Comparison of ENCODE assay signal across 13 mouse cellular contexts in the genomic region with DNA sequence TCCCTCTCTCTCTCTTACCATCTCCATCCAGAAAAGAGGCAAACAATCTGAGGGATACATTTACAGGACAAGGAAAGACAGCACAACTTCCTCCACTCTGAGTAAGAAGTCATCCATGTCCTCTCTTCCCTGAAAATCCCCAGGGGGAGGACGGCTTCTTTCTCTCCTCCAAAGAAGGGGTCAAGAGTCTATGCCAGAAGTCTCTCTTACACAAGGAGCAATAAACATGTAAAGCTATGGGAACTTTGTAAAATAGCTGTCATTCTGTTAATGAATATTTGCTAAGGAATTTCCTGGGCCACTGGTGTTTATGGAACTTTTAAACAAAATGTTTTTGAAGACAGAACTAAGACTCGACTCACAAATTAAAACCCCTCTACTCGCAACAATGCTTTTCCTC.
A peak's percentile ranks its signal among the peaks of the same experiment; 100 is the strongest.
DNase-seq lines count a peak whose midpoint lies in the region; ATAC-seq and TF ChIP-seq lines count a peak whose summit lies in the region.
"Had no signal": no experiment of that assay in that cellular context is flagged by ENCODE, and none has a peak within 500 bp of the region (broad histone marks: within the 10 kb centered on the region; RNA-seq: fewer than 3 reads in every experiment).

No protein-coding gene starts in this region.

- H3K27ac ChIP-seq in kidney, adult 2 months (ENCODE audit: insufficient read depth, low read depth, low read length), result peak overlapping the region; percentile 91
- H3K27ac ChIP-seq in intestine, embryonic 14.5 days (ENCODE audit: low read depth), result peak overlapping the region; percentile 64
- peak overlapping the region; percentile 32; the same call in 1 of the 2 replicates for H3K27ac ChIP-seq in stomach, embryonic 15.5 days
- no peak overlapping the region for H3K27ac ChIP-seq in midbrain, embryonic 16.5 days (ENCODE audit: low read length)
- H3K27ac ChIP-seq: forebrain, embryonic 15.5 days; hindbrain, embryonic 15.5 days; macrophage; neural tube, embryonic 12.5 days had no signal

- H3K9ac ChIP-seq in intestine, embryonic 14.5 days (ENCODE audit: low read length), result no peak overlapping the region
- H3K9ac ChIP-seq in stomach, embryonic 15.5 days, result no peak overlapping the region
- no peak overlapping the region for H3K9ac ChIP-seq in midbrain, embryonic 16.5 days (ENCODE audit: low read depth, low read length)
- H3K9ac ChIP-seq: forebrain, embryonic 15.5 days; heart, embryonic 12.5 days; hindbrain, embryonic 15.5 days; neural tube, embryonic 12.5 days had no signal

- H3K4me3 ChIP-seq in kidney, adult 2 months (ENCODE audit: insufficient read depth, low read depth, low read length), result no peak overlapping the region
- no peak overlapping the region for H3K4me3 ChIP-seq in intestine, embryonic 14.5 days (ENCODE audit: low read depth, low read length)
- no peak overlapping the region for H3K4me3 ChIP-seq in stomach, embryonic 15.5 days (replicated peaks)
- H3K4me3 ChIP-seq in midbrain, embryonic 16.5 days (ENCODE audit: low read depth, low read length), result no peak overlapping the region
- H3K4me3 ChIP-seq: forebrain, embryonic 15.5 days; heart, embryonic 12.5 days; hindbrain, embryonic 15.5 days; neural tube, embryonic 12.5 days had no signal

- WGBS in kidney, adult 2 months, result 30% methylated on average over 3 of the region's 3 CpGs
- 25% methylated on average over 3 of the region's 3 CpGs for WGBS in intestine, embryonic 14.5 days
- WGBS in stomach, embryonic 15.5 days, result 31% methylated on average over 3 of the region's 3 CpGs
- WGBS in midbrain, embryonic 16.5 days, result 78% methylated on average over 3 of the region's 3 CpGs

- DNase-seq in kidney, adult 2 months, result peak; percentile 64
- DNase-seq in kidney, postnatal 25 days, result no peak
- no peak for DNase-seq in intestine, embryonic 14.5 days (ENCODE audit: low spot score)
- peak; percentile 24 to 69 for DNase-seq in kidney, postnatal 36 days
- no peak for DNase-seq in right cerebral cortex, postnatal 25 days
- DNase-seq: gastrocnemius, postnatal 10 days had no signal

- no peak for TF ChIP-seq POLR2A in kidney, adult 2 months (IDR thresholded peaks at IDR 0.05; ENCODE audit: low read depth, low read length)

- no peak for TF ChIP-seq CTCF in kidney, adult 2 months (conservative IDR thresholded peaks at IDR 0.05; ENCODE audit: insufficient read depth, insufficient read length, low read depth, low read length)

- no peaks in the 10 kb centered on the region for H3K9me3 ChIP-seq in intestine, embryonic 14.5 days (ENCODE audit: control insufficient read depth, low read length)
- no peaks in the 10 kb centered on the region for H3K9me3 ChIP-seq in stomach, embryonic 15.5 days
- H3K9me3 ChIP-seq in midbrain, embryonic 16.5 days (replicated peaks; ENCODE audit: control insufficient read depth, low read length, poor library complexity, severe bottlenecking), result no peaks in the 10 kb centered on the region
- H3K9me3 ChIP-seq: forebrain, embryonic 15.5 days; heart, embryonic 12.5 days; hindbrain, embryonic 15.5 days; neural tube, embryonic 12.5 days had no signal

- H3K36me3 ChIP-seq in kidney, adult 2 months (ENCODE audit: control insufficient read depth, insufficient read depth, low read length), result no peaks in the 10 kb centered on the region
- no peaks in the 10 kb centered on the region for H3K36me3 ChIP-seq in intestine, embryonic 14.5 days (ENCODE audit: control insufficient read depth, insufficient read depth, low read length)
- H3K36me3 ChIP-seq in stomach, embryonic 15.5 days, result no peaks in the 10 kb centered on the region
- H3K36me3 ChIP-seq in midbrain, embryonic 16.5 days (ENCODE audit: control insufficient read depth, insufficient read depth, low read length), result no peaks in the 10 kb centered on the region
- H3K36me3 ChIP-seq: forebrain, embryonic 15.5 days; heart, embryonic 12.5 days; hindbrain, embryonic 15.5 days; neural tube, embryonic 12.5 days had no signal

- H3K4me2 ChIP-seq in intestine, embryonic 14.5 days (ENCODE audit: low read length), result no peak overlapping the region; the same call in 1 of the 2 replicates
- no peak overlapping the region for H3K4me2 ChIP-seq in stomach, embryonic 15.5 days
- H3K4me2 ChIP-seq in midbrain, embryonic 16.5 days (ENCODE audit: low read length), result no peak overlapping the region
- H3K4me2 ChIP-seq: forebrain, embryonic 15.5 days; heart, embryonic 12.5 days; hindbrain, embryonic 15.5 days; neural tube, embryonic 12.5 days had no signal

- peaks cover 7% of the 10 kb centered on the region for H3K4me1 ChIP-seq in kidney, adult 2 months (ENCODE audit: control insufficient read depth, insufficient read depth, low read length)
- peaks cover 16% of the 10 kb centered on the region for H3K4me1 ChIP-seq in intestine, embryonic 14.5 days (replicated peaks; ENCODE audit: control insufficient read depth, insufficient read depth, low read length)
- no peaks in the 10 kb centered on the region for H3K4me1 ChIP-seq in stomach, embryonic 15.5 days
- H3K4me1 ChIP-seq in midbrain, embryonic 16.5 days (ENCODE audit: control insufficient read depth, insufficient read depth, low read length), result no peaks in the 10 kb centered on the region
- H3K4me1 ChIP-seq: forebrain, embryonic 15.5 days; hindbrain, embryonic 15.5 days; neural tube, embryonic 12.5 days had no signal

- no peak for ATAC-seq in intestine, embryonic 14.5 days (replicated peaks; ENCODE audit: low FRiP score, low TSS enrichment, low read depth)
- ATAC-seq in stomach, embryonic 15.5 days (ENCODE audit: insufficient read depth, low FRiP score, low read depth), result no peak
- ATAC-seq in midbrain, embryonic 16.5 days, result no peak
- ATAC-seq: forebrain, embryonic 15.5 days had no signal

- H3K27me3 ChIP-seq in kidney, adult 2 months (replicated peaks; ENCODE audit: control insufficient read depth, insufficient read depth, low read length), result no peaks in the 10 kb centered on the region
- no peaks in the 10 kb centered on the region for H3K27me3 ChIP-seq in intestine, embryonic 14.5 days (replicated peaks; ENCODE audit: control insufficient read depth, insufficient read depth, low read length)
- H3K27me3 ChIP-seq in stomach, embryonic 15.5 days (replicated peaks), result no peaks in the 10 kb centered on the region
- no peaks in the 10 kb centered on the region for H3K27me3 ChIP-seq in midbrain, embryonic 16.5 days (ENCODE audit: control insufficient read depth, insufficient read depth, low read depth, low read length)
- H3K27me3 ChIP-seq: forebrain, embryonic 15.5 days; heart, embryonic 12.5 days; hindbrain, embryonic 15.5 days; neural tube, embryonic 12.5 days had no signal

Comparison
In these comparisons a context has a peak if more than half of its experiments do, and no peak if none do; other contexts are left out.
1. DNase-seq: peak in kidney, adult 2 months (single experiment) and kidney, postnatal 36 days (2 of 2); none in kidney, postnatal 25 days (0 of 2), intestine, embryonic 14.5 days (single experiment) and right cerebral cortex, postnatal 25 days (single experiment).